ENCODE assay signal across 7 mouse cellular contexts in genomic region chr7:45367020-45367880, GRCm38 (mm10). TPM values are rescaled to one million over a fixed set of nuclear protein-coding genes. Genes with fewer than 3 reads are reported as not detected.
DNase-seq lines count a peak whose midpoint lies in the region; ATAC-seq lines count a peak whose summit lies in the region.

No protein-coding gene starts in this region.

- ATAC-seq in intestine, embryonic 16.5 days: peak; percentile 81
- peak; percentile 89 for ATAC-seq in midbrain, embryonic 11.5 days (ENCODE audit: low FRiP score)

- no peaks in the 10 kb centered on the region for H3K36me3 ChIP-seq in intestine, embryonic 16.5 days (ENCODE audit: control insufficient read depth, insufficient read depth, low read length)
- H3K36me3 ChIP-seq in midbrain, embryonic 11.5 days (ENCODE audit: control insufficient read depth, insufficient read depth, low read length): no peaks in the 10 kb centered on the region

- H3K4me1 ChIP-seq in intestine, embryonic 16.5 days (ENCODE audit: control insufficient read depth, insufficient read depth, low read length): peaks cover 30% of the 10 kb centered on the region
- peaks cover 25% of the 10 kb centered on the region for H3K4me1 ChIP-seq in midbrain, embryonic 11.5 days (ENCODE audit: control insufficient read depth, insufficient read depth, low read length)

- peak overlapping the region; percentile 67 for H3K4me3 ChIP-seq in intestine, embryonic 16.5 days (ENCODE audit: low read length)
- H3K4me3 ChIP-seq in midbrain, embryonic 11.5 days (ENCODE audit: low read depth, low read length): peak overlapping the region; percentile 78

- H3K4me2 ChIP-seq in intestine, embryonic 16.5 days (ENCODE audit: low read depth, low read length): peak overlapping the region; percentile 98
- peak overlapping the region; percentile 88 for H3K4me2 ChIP-seq in midbrain, embryonic 11.5 days

- H3K9ac ChIP-seq in intestine, embryonic 16.5 days (ENCODE audit: low read depth, low read length): peak overlapping the region; percentile 74
- peak overlapping the region; percentile 86 for H3K9ac ChIP-seq in midbrain, embryonic 11.5 days (ENCODE audit: low read length)

- H3K9me3 ChIP-seq in intestine, embryonic 16.5 days (ENCODE audit: control insufficient read depth, low read length): no peaks in the 10 kb centered on the region
- H3K9me3 ChIP-seq in midbrain, embryonic 11.5 days (ENCODE audit: control insufficient read depth, low read length): no peaks in the 10 kb centered on the region

- H3K27ac ChIP-seq in intestine, embryonic 16.5 days (ENCODE audit: low read length): no peak overlapping the region
- peak overlapping the region; percentile 44; the same call in 1 of the 2 replicates for H3K27ac ChIP-seq in midbrain, embryonic 11.5 days (ENCODE audit: low read depth, low read length)

- intact Hi-C loops in left cerebral cortex, postnatal 36 days (cut with DNase I): no loop called here

- peak; percentile 99 for DNase-seq in adrenal gland, adult 2 months
- peak; percentile 92 for DNase-seq in embryo, embryonic 11.5 days (ENCODE audit: low read depth, low spot score)
- peak; percentile 96 to 97 for DNase-seq in gastrocnemius, postnatal 4 days (ENCODE audit: low spot score in 2 of 2)
- DNase-seq in left cerebral cortex, postnatal 36 days (ENCODE audit: low spot score in 2 of 2): peak; percentile 99
- peak; percentile 99 for DNase-seq in midbrain, embryonic 11.5 days (ENCODE audit: low spot score, missing footprints)
- peak; percentile 89 for DNase-seq in skeletal muscle tissue, adult 2 months (ENCODE audit: low read depth, low spot score)

- under 1% methylated on average over 70 of the region's 70 CpGs for WGBS in intestine, embryonic 16.5 days
- under 1% methylated on average over 67 of the region's 70 CpGs for WGBS in midbrain, embryonic 11.5 days

- H3K27me3 ChIP-seq in intestine, embryonic 16.5 days (replicated peaks; ENCODE audit: control insufficient read depth, insufficient read depth, low read length): peaks cover 26% of the 10 kb centered on the region
- peaks cover 43% of the 10 kb centered on the region for H3K27me3 ChIP-seq in midbrain, embryonic 11.5 days (ENCODE audit: control insufficient read depth, insufficient read depth, low read length)

RNA-seq across cellular contexts. Expression of gene Ppfia3, which starts 0.4 kb away (rescaled TPM):
- total RNA-seq in adrenal gland, adult 2 months (2021): 1 to 10 TPM; 1.1 to 2.8 TPM
- 4.3 and 4.7 TPM in 2 replicates for polyA plus RNA-seq in adrenal gland, adult 2 months (2012; rRNA removed)
- total RNA-seq in gastrocnemius, postnatal 4 days (2021): 1 to 10 TPM; 1.9 to 2.4 TPM
- 10.3 and 12.0 TPM in 2 replicates for polyA plus RNA-seq in intestine, embryonic 16.5 days (2015; fragmentation: Nextera tagmentation; extraction: Ambion mirVana)
- 100 to 1,000 TPM; 154 to 168 TPM for total RNA-seq in left cerebral cortex, postnatal 36 days (2021)
- 7.7 and 8.1 TPM in 2 replicates for polyA plus RNA-seq in midbrain, embryonic 11.5 days (2014; fragmentation: Nextera tagmentation; extraction: Ambion mirVana)

RNA-seq across cellular contexts. Expression of gene Lin7b, which starts 3.1 kb away (rescaled TPM):
- total RNA-seq in adrenal gland, adult 2 months (2021): 1 to 10 TPM; 2.4 to 3.8 TPM
- 5.7 and 10.3 TPM in 2 replicates for polyA plus RNA-seq in adrenal gland, adult 2 months (2012; rRNA removed)
- total RNA-seq in gastrocnemius, postnatal 4 days (2021): 1 to 10 TPM in 1 of 2 experiments, under 1 TPM in 1; 0.86 to 1.1 TPM
- polyA plus RNA-seq in intestine, embryonic 16.5 days (2015; fragmentation: Nextera tagmentation; extraction: Ambion mirVana): 1.2 and 2.7 TPM in 2 replicates
- 100 to 1,000 TPM; 164 to 189 TPM for total RNA-seq in left cerebral cortex, postnatal 36 days (2021)
- polyA plus RNA-seq in midbrain, embryonic 11.5 days (2014; fragmentation: Nextera tagmentation; extraction: Ambion mirVana): 0.75 and 1.2 TPM in 2 replicates

RNA-seq across cellular contexts. Expression of gene Snrnp70, which starts 28.3 kb away (rescaled TPM):
- total RNA-seq in adrenal gland, adult 2 months (2021): 100 to 1,000 TPM; 219 to 278 TPM
- 230 and 236 TPM in 2 replicates for polyA plus RNA-seq in adrenal gland, adult 2 months (2012; rRNA removed)
- total RNA-seq in gastrocnemius, postnatal 4 days (2021): 100 to 1,000 TPM; 215 to 251 TPM
- 139 and 150 TPM in 2 replicates for polyA plus RNA-seq in intestine, embryonic 16.5 days (2015; fragmentation: Nextera tagmentation; extraction: Ambion mirVana)
- 100 to 1,000 TPM; 273 to 486 TPM for total RNA-seq in left cerebral cortex, postnatal 36 days (2021)
- 62.0 and 70.9 TPM in 2 replicates for polyA plus RNA-seq in midbrain, embryonic 11.5 days (2014; fragmentation: Nextera tagmentation; extraction: Ambion mirVana)

RNA-seq across cellular contexts. Expression of gene Hrc, which starts 32.2 kb away (rescaled TPM):
- total RNA-seq in adrenal gland, adult 2 months (2021): under 1 TPM in 1 of 2 experiments, not detected in 1; 0.23 TPM
- 0.18 TPM in 1 of 2 replicates, not detected in the other for polyA plus RNA-seq in adrenal gland, adult 2 months (2012; rRNA removed)
- 100 to 1,000 TPM; 523 to 551 TPM for total RNA-seq in gastrocnemius, postnatal 4 days (2021)
- 0.86 and 1.4 TPM in 2 replicates for polyA plus RNA-seq in intestine, embryonic 16.5 days (2015; fragmentation: Nextera tagmentation; extraction: Ambion mirVana)
- total RNA-seq in left cerebral cortex, postnatal 36 days (2021): under 1 TPM; 0.27 to 0.52 TPM
- 0.11 and 0.19 TPM in 2 replicates for polyA plus RNA-seq in midbrain, embryonic 11.5 days (2014; fragmentation: Nextera tagmentation; extraction: Ambion mirVana)

RNA-seq across cellular contexts. Expression of gene Trpm4, which starts 33.7 kb away (rescaled TPM):
- 1 to 10 TPM; 5.2 to 9.4 TPM for total RNA-seq in adrenal gland, adult 2 months (2021)
- polyA plus RNA-seq in adrenal gland, adult 2 months (2012; rRNA removed): 8.8 and 11.2 TPM in 2 replicates
- 10 to 100 TPM; 42.7 to 53.4 TPM for total RNA-seq in gastrocnemius, postnatal 4 days (2021)
- 33.4 and 36.3 TPM in 2 replicates for polyA plus RNA-seq in intestine, embryonic 16.5 days (2015; fragmentation: Nextera tagmentation; extraction: Ambion mirVana)
- total RNA-seq in left cerebral cortex, postnatal 36 days (2021): 10 to 100 TPM; 18.0 to 20.9 TPM
- 4.4 and 6.1 TPM in 2 replicates for polyA plus RNA-seq in midbrain, embryonic 11.5 days (2014; fragmentation: Nextera tagmentation; extraction: Ambion mirVana)

Comparison
In these comparisons a context has a peak if more than half of its experiments do, and no peak if none do; other contexts are left out.
1. RNA of gene Ppfia3, which starts 0.4 kb away (total RNA-seq): 154 to 168 TPM in left cerebral cortex, postnatal 36 days; 1.1 to 2.8 TPM in adrenal gland, adult 2 months and 1.9 to 2.4 TPM in gastrocnemius, postnatal 4 days; every median in the first group is over 10 times any median in the second.
2. RNA of gene Lin7b, which starts 3.1 kb away (total RNA-seq): 164 to 189 TPM in left cerebral cortex, postnatal 36 days; 2.4 to 3.8 TPM in adrenal gland, adult 2 months and 0.86 to 1.1 TPM in gastrocnemius, postnatal 4 days; every median in the first group is over 10 times any median in the second.
3. Peak in every context shown above with its lines, with median percentiles within 50 percentile points of each other: DNase-seq.